Mouse (Mus musculus): ENCODE results near the gene Tcf12.

Tcf12 gene

DNA sequence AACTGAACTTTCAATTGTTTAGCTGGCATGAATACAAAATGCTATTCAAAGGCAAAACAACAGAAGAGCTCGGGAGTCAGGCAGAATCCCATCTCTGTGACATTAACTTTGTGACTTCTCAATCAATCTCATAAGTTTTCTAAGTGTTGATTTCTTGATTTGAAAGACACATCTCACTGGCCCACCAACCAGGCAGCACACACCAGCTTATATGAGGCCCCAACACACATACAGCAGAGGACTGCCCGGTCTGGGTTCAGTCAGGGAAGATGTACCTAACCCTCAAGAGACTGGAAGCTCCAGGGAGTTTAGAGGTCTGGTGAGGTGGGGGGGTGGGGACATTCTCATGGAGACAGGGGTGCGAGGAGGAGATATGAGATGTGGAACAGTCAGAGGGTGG lies 132.8 kb downstream of the Tcf12 start:
- DNase-seq = no peak

DNA sequence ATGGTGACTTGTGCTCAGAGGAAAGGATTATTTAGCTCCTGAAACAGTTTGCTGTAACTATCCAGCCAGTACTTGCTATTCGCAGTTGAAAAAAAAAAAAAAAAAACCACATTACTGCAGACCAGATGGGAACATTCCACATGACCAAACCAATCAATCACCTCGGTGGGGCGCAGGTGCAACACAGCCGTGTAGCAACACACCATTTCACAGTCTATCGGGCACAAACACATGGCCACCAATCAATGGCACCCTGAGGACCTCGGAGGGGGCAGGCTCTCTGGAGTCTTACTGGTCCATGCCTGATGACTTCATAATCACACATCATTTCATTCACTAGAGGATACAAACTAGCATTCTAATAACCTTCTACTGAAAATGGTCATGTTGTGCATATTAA lies 135.6 kb downstream of the Tcf12 start:
- peak; percentile 38 for DNase-seq

DNA sequence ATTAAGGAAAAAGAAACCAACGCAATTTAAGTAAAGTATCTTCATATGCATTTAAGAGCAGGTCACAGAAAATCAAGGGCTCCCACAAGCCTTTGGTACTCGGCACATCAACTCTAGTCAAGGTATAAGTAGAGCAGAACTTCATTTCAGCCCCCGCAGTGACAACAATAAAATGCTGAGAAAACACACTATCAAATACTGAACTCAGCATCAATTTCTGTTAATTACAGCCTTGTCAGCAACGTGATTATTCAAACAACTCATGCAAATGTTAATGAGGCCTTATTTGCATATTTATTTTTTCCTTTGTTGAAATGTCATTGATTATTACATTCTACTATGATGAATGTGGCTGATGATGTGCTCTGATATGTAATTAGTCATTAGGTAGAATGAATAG lies 136.5 kb downstream of the Tcf12 start:
- DNase-seq = no peak

DNA sequence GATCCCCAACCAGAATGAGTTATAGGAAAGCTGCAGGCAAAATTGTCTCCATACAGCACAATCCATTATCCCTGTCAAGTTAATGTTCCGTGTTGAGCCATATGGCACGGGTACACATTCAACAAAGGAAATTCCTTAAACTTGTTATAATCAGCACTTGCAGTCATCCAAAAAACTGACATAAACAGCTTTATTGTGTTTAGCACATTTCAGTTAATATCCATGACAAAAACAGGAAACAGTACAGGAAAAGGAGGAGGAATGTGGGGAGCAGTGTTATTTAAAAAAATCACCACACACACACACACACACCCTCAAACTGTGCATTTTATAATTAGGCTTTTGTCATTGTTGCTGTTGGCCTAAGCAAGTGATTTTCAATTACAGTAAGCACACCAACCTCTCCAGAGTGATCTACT lies 137.1 kb downstream of the Tcf12 start:
- no peak for DNase-seq

DNA sequence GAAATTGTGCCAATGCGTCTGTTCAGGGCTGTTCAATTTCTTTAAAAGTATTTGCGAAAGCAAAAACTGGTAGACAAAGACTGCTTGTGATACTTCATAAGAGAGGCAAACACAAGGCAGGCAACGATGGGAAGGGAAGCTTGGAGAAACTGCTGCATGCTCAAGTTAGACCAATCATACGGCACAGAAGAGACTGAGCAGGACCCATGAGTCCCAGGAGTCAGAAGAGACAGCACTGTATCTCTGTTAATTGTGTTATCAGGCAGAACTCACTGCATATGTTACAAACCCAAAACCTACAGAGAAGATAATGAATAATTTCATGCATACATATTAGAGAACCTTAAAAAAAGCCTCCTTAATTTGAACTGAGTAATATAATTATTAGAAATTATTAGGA lies 147.6 kb downstream of the Tcf12 start:
- no peak for DNase-seq

DNA sequence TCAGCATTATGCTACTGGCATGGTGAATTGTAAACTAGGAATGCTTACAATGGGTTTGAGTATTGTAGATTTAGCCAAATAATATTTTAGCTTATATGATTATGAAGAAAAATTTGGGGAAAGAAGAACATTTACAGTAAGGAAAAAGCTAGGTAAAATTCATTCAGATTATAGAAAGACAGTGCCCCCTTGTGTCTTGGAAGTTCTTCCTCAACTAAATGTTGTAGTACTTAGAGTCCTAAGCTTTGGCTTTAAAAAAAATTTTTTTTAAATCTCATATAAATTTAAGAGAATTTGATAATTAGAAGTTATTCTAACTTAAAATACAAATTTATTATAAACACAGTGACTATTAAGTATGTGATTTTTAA lies 151.7 kb downstream of the Tcf12 start:
- no peak for DNase-seq

DNA sequence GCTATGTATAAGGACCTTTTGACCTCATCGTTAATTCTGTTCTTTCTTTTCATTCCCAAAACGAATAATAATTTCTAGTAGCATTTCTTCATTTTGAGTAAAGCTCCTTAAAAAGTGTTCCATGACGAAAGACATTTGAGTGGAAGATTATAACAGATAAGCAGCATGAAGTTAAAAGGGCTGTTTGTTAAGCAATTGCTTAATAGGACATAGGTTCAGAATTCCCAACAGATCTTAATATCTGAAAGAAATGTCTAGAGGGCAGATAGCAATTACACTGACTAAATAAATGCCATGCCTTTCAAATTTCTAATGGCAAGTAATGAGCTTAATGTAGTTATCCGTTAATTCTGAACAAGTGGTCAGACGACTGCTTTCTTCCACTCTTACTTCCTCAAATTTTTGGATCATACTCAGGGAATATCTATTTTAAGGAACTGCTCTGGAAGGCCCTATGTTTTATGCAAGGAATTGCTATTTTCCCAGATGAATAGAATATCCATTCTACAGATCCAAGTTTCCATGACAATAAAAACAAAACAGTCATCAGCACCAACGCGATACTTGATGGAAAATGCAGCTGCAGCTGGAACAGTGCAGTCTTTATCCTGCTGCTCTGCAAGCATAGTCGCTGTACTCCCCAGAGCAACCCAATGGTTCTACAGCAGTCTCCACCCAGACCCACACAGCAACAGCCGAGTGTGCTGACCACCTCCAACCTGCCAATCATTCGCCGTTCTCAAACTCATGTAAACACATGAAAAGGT lies 152.2 kb downstream of the Tcf12 start:
- DNase-seq = no peak

DNA sequence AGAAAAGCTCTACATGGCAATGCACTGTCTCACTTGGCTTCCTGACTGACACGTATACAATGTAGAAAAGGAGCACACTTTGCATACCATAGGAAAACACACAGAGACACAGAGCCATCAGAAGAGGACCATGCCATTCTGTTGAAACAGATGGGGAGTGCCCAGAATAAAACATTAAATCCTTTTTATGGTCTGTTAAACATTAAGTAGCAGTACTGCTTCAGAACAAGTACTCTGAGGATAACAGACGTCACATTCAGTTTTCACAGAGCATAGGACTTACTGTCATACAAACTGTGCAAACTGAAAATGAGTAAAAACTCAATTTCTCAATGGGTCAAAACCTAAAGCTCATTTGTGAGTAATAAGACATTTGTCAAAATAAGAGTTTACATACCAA lies 158.5 kb downstream of the Tcf12 start:
- DNase-seq = no peak

DNA sequence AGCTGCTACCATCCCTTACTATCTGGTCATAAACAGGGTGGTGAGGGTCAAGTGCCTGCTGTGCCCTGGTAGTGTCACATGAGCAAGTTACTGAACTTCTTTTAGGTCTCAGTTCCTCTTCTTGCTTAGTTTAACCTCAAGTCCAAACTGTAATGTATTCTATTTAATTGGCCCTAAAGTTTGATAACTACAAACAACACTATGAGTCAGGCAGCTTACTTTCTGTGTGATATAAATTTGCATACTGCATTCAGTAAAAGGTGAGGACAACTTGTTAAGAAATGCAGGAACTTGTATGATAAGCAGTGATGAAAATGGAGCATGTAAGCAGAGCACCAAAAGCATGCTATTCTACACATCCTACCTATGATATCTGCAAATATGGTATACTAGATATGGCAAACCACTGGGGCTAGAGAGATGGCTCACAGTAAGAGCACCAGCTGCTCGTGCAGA lies 159.0 kb downstream of the Tcf12 start:
- DNase-seq = no peak

DNA sequence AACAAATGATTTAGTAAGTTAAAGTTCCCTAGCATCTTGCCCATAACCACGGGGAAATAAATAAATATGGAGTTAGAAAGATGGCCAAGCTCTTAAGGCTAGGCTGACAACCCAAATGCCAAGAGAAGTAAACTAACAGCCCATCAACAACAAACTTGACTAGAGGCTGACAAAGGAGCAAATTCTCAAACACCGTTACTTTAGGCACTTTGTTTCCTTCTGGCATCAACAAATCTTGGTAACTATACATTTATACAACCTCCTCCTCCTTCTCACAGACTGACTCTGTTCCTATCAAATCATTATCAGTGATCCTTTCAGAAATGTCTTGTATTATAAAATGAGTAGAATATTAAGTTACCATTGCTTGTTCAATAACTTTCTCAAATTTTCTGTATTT lies 159.7 kb downstream of the Tcf12 start:
- DNase-seq = no peak

DNA sequence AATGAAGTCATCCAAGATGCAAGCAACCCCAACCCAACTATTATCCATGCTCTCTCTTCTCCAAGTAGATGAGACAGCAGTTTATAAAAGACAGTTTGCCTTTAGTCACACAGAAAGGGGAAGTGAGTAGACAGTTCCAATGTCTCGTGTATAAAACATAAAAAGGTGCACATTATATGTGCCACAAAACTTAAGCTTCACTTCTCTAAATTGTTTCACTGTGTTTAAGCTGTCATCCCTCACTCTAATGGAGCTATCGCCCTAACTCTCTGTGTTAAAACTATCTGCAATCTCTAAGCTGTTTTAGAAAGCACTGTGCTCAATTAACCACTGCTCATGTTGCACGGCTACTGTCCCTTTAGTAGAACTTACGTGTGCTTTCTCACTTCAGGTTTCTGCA lies 160.3 kb downstream of the Tcf12 start:
- no peak for DNase-seq

DNA sequence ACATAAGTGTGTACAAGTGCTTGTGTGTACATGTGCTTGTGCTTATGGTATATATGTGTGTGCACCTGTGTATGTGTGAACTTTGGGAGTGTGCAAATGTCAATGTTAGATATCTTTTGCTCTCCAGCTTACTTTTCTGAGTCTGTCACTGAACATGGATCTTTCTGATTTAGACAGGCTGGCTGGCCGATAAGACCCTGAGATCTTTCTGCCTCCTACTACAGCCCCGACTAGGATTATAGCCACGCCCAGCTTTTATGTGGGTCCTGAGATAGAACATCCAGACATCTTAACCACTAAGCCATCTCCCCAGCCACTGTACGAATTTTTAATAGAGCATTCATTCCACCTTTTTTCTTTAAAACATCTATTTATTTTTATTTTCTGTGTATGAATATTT lies 166.9 kb downstream of the Tcf12 start:
- no peak for DNase-seq

DNA sequence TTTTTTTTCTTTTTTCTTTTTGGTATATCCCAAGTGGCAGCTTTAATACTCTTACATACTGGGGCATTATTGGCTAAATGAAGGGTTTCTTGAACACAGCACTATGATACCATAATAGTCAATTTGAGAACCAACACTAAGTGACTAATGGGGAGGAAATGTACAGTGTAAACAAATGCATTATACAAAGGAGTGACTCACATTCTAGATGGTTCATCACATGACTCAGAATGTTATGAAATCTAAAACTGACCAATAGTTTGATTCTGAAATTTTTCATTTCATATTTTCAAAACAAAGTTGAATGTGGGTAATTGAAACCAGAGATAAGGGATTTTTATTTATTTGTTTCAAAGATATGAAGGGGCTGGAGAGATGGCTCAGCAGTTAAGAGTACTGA lies 169.2 kb downstream of the Tcf12 start:
- no peak for DNase-seq

DNA sequence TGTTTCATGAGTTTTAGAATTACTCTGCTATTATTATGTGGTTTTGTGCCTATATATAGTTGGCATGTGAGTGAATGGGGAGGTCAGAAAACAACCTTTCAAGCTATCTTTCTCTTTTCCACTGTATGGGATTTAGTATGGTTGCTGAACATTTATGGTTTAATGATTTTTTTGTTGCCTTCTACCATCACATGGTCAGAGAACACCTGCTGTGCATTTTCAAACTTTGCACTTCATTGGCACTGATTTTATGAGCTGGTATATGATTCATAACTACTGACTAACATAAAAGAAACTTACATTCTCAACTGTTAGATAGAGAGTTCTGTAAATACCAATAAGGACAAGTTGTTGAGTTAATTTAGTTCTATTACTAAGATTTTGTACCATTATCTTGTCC lies 171.7 kb downstream of the Tcf12 start:
- no peak for DNase-seq

DNA sequence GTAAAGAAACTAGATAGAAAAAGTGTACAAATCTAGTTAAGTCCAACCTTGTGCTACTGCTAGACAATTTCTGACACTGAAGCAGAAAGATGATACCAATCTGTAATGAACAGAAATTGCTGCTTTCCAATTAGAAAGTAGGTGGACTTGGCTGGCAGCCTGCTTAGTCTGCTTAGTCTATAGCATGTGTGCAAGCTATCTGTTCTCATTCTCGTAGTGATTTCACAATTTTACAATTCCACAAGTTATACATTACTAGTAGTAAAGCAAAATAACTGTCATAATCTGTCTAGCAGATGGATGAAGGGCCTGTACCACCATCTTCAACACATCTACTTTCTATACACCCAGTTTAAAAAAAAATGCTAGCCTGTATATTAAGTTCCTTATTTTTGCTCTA lies 175.5 kb downstream of the Tcf12 start:
- no peak for DNase-seq

DNA sequence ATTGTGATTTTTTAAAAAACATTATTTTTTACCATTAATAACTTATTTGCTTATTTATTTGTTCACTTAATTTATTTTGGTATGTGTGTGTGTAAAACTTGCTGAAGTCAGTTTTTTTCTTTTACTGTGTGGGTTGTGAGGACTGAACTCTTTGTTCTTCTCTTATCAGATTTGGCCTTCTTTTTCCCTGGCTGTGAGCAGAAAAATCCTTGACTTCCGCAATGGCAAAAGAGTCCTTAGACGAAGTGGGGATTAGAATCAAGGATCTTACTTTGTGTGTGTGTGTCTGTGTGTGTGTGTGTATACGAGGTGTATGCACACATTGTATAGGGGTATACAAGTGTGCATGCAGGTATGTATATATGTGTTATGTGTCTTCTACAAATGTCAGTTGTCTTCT lies 176.8 kb downstream of the Tcf12 start:
- no peak for DNase-seq

DNA sequence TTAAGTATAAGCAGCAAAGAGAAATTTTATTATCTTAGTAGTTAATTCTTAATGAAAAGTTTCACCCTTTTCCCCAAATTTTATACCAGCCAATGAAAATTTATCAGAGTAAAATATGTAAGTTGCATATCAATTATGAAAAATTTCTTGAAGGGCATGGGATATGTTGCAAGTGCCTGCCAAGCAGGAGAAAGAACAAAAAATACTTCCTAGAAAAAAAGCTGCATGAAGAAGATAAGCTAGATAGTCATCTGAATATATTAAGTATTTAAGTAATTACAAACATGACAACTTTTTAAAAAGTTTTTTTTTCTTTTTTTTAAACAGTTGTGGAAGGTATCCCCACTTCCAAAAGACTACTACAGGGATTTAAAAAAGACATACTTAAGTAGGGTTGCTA lies 179.7 kb downstream of the Tcf12 start:
- DNase-seq = no peak

DNA sequence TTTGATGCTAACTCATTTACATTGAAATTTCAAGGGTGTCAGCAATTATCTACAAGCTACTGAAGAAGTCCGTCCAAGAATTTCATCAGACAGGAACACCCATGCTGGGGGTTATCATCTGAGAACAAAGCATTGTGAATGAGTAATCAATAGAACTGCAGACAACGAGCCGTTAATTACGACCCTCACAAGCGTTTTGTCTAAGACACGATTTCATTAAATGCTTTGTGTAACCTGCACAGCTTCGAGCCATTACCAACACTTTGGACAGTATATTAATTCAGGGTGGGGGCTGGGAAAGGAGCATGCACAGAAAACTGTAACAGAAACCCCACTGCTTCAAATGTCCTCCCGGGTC lies 180.3 kb downstream of the Tcf12 start:
- no peak for DNase-seq

DNA sequence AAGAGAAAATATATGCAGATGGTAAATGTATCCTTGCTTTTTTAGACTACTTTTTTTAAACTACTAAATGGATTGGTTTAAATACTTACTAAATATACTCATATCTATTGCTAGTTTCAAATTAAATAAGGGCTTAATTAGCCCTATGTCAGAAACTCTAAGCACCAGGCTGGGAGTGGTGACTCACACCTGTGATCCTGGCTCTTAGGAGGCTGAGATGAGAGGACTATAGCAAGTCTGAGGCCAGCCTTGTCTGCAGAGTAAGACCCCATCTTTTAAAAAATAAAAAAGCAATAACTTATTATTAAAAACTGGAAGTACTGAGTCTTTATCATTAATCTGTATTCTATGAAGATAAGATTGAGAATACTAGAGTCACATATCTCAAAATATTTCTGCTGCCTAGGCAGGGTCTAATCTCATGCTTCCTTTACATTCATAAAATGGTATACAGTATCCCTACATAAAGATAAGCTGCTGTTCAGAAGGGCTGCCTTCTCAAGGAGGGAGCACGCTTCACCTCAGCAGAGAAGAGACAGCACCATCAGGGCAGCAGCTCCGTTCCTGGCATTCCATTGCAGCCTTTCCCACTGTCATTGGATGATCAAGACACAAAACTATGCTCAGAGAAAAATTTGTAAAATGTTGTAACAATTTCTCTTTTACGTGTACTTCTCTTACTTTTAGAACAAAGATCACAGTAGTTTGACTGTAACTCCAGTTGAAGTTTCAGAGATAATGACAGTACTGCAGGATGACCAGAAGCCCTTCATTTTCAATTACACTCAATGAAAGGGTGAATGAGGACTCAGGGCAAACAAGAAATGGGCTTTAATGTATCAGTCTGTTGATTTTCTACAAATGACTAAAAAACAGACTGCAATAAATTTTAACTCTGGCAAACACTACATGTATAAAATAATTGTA lies 181.0 kb downstream of the Tcf12 start:
- DNase-seq = no peak

DNA sequence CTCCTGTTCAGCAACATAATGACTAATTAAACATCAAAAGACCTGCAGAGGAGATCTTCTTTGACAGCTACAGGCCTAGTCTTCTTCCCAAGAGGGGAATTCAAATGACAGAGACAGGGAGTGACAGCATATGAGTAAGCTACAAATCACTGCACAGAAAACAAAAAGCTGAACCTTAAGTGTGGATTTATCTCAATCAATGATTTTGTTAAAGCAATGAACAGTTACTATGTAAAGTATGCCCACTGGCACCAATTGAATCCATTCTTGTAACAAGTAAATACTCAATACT lies 195.1 kb downstream of the Tcf12 start:
- DNase-seq = no peak

DNA sequence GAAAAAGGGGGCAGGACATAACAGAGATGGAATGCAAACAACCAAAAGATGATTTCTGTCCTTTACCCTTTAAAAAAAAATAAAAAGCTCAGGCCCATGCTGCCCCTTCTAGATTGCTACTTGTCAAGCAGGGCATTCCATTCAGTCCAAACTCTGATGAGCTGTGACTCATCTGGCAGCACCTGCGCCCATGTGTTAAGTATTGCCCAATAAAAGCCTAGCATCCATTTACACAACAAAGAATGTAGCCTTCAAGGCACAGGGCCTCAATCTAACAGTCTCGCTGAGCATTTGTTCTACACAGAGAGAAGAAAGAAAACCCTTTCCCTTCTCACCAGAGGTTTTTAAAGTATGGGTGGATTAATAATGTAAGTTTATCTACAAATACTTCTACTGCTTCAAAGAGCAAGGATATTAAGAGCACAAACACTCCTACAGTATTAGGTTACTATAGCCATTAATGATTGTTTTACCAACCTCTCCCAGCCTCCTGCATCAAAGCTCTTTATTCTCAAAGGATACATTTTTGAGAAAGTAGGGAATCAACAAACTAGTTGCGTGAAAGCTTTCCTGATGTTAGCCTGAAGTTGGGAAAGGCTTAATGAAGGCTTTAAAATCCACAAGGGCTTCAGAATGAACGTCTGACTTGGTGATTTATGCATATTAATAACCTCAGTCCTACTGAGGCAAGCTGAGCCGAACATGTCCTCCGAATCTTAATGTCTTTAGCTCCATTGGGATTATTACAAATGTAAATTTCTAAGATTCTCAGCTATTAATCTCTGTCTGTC lies 195.6 kb downstream of the Tcf12 start:
- DNase-seq = no peak

DNA sequence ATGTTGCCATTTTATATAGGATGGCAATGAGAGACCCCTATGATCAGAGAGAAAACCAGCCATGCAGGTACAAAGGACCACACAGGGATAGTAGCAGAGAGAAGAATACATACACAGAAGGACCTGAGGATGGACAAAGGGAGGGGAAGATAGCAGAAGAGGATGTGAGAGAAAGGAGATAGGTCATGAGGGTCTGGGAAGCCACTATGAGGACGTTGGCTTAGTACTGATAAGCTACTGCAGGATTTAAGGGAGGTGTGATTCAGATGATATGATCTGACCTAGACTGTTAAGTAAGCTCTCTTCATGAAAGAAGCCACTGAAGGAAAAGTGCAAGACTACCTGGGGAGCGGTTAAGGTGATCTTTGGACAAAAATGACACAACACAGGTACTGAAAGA lies 205.1 kb downstream of the Tcf12 start:
- DNase-seq = no peak

DNA sequence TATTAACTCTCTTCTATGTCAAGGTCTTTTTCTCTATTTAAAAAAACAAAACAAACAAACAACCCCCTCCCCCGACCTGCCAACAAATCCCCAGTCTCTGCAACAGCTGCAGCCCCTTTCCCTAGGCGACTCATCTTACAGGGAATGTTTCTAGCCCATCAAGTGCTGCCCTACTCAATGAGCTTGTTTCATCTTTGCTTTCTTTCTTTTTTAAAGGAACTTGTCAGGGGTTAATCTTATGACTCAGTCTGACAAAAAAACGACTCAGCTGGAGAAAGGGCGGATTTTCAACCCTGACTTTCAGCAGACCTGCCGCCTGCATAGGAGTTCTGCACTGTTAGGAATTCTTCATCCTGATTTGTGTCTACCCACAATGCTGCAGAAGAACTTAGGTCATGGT lies 212.8 kb downstream of the Tcf12 start:
- DNase-seq = no peak

DNA sequence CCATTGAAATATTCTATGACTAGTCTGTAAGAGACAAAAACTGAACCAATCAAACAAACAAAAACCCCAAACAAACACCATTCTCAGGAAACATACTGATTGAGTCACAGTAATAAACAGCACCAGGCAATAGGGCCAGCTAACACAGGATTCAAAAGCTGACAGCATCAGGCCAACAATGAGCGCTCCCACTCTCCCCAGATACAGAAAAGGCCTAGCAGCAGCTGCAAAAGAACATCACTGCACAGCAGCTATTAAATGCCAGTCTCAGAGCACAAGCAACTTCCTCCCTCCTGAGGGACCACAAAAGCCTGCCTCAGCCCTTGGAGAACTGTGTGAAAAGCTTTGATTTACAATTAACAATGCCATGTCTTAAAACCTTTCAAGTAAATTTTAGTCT lies 214.3 kb downstream of the Tcf12 start:
- no peak for DNase-seq

Measured in thymus, postnatal 4 days (tissue).